Mouse (Mus musculus): Measurements from ENCODE around the gene 1500011B03Rik. TPM values are rescaled to one million over a fixed set of nuclear protein-coding genes. Genes with fewer than 3 reads are reported as not detected.

1500011B03Rik gene
- total and polyA plus RNA-seq, 3 experiments = 47.7 to 75.2 TPM; not detected in 1

GRCm38 (mm10) chr5:114774403-114775051 is 48.7 kb downstream of the 1500011B03Rik start, which contains the start of gene Ankrd13a:
Ankrd13a (plus strand) TSS chr5:114774677.
- Histone ChIP-seq H3K27ac (ENCODE audit: control insufficient read depth, low read depth, low read length) (peak within 1 kb of the TSS; percentile 85), H3K9ac (ENCODE audit: control insufficient read depth, low read depth, low read length, poor library complexity, severe bottlenecking) (peak within 1 kb of the TSS; percentile 93), H3K79me2 (ENCODE audit: control insufficient read depth, insufficient read depth, low read length, poor library complexity) (peaks cover 91% of the 10 kb centered on the region), H3K27me3 (ENCODE audit: control insufficient read depth in 1 of 2, insufficient read depth in 2 of 2, low read length in 2 of 2) (no peaks in the 10 kb centered on the region), H3K4me1 (ENCODE audit: control insufficient read depth in 1 of 2, insufficient read depth in 2 of 2, low read length in 2 of 2) (peaks cover 2 to 31% of the 10 kb centered on the region in 2 experiments), H3K9me3 (replicated peaks; ENCODE audit: insufficient read depth, low read length) (no peaks in the 10 kb centered on the region), H3K36me3 (ENCODE audit: control insufficient read depth in 1 of 2, insufficient read depth in 2 of 2, low read length in 2 of 2) (peaks cover 0 to 25% of the 10 kb centered on the region in 2 experiments; a peak in 2 of 4 replicates), H3K4me3 (ENCODE audit: control insufficient read depth in 1 of 2, insufficient read depth in 1 of 2, low read depth in 2 of 2, low read length in 2 of 2) (peak within 1 kb of the TSS; percentile 83 to 91)
- peak; percentile 95 for DNase-seq (ENCODE audit: low read depth, low spot score)
- TF ChIP-seq ZKSCAN1 (IDR thresholded peaks at IDR 0.05; ENCODE audit: low read depth, low read length) = 0 out of 2 replicates have a peak, but pooled peaks have one; percentile 14
- TF ChIP-seq GABPA (IDR thresholded peaks at IDR 0.05; ENCODE audit: low read depth, low read length) = 0 out of 2 replicates have a peak, but pooled peaks have one; percentile 52
- TF ChIP-seq USF1 (IDR thresholded peaks at IDR 0.05; ENCODE audit: low read depth, low read length) = peak; percentile 82
- no peak for TF ChIP-seq CTCF (IDR thresholded peaks at IDR 0.05 in 2 of 3, conservative IDR thresholded peaks at IDR 0.05 in 1 of 3; ENCODE audit: control insufficient read depth in 1 of 3, insufficient read depth in 1 of 3, low read depth in 2 of 3, low read length in 3 of 3, poor library complexity in 1 of 3, severe bottlenecking in 1 of 3)
- TF ChIP-seq ZMIZ1 (IDR thresholded peaks at IDR 0.05; ENCODE audit: low read depth, low read length) = 0 out of 2 replicates have a peak, but pooled peaks have one; percentile 56
- TF ChIP-seq RCOR1 (IDR thresholded peaks at IDR 0.05; ENCODE audit: low read depth, low read length) = peak; percentile 82
- TF ChIP-seq TBP (IDR thresholded peaks at IDR 0.05; ENCODE audit: low read depth, low read length) = no peak; the same call in 1 of the 2 replicates
- no peak; the same call in 1 of the 2 replicates for TF ChIP-seq POLR2AphosphoS2 (IDR thresholded peaks at IDR 0.05; ENCODE audit: low read length)
- TF ChIP-seq JUND (IDR thresholded peaks at IDR 0.05; ENCODE audit: low read depth, low read length) = no peak
- TF ChIP-seq UBTF (IDR thresholded peaks at IDR 0.05; ENCODE audit: borderline replicate concordance, insufficient read depth, low read depth, low read length) = 0 out of 2 replicates have a peak, but pooled peaks have one; percentile 60
- TF ChIP-seq NELFE (IDR thresholded peaks at IDR 0.05; ENCODE audit: low read depth, low read length) = peak; percentile 61
- TF ChIP-seq POLR2AphosphoS5 (IDR thresholded peaks at IDR 0.05; ENCODE audit: borderline replicate concordance, low read depth, low read length) = no peak
- TF ChIP-seq TAL1 (IDR thresholded peaks at IDR 0.05; ENCODE audit: low read length) = no peak
- peak; percentile 91; the same call in 1 of the 2 replicates for TF ChIP-seq MAZ (IDR thresholded peaks at IDR 0.05; ENCODE audit: low read depth, low read length)
- TF ChIP-seq SMC3 (IDR thresholded peaks at IDR 0.05; ENCODE audit: low read depth, low read length) = no peak
- peak; percentile 75 for TF ChIP-seq TCF12 (IDR thresholded peaks at IDR 0.05; ENCODE audit: low read depth, low read length)
- peak in 1 of 2 experiments; percentile 58; a peak in 3 of 4 replicates for TF ChIP-seq EP300 (IDR thresholded peaks at IDR 0.05; ENCODE audit: low read depth in 1 of 2, low read length in 2 of 2)
- no peak for TF ChIP-seq ZC3H11A (IDR thresholded peaks at IDR 0.05; ENCODE audit: low read depth, low read length)
- no peak for TF ChIP-seq ZNF384 (IDR thresholded peaks at IDR 0.05; ENCODE audit: low read depth, low read length)
- TF ChIP-seq POLR2A (IDR thresholded peaks at IDR 0.05; ENCODE audit: control insufficient read depth in 1 of 2, insufficient read depth in 1 of 2, low read depth in 1 of 2, low read length in 2 of 2, poor library complexity in 1 of 2) = peak in 1 of 2 experiments; percentile 63; a peak in 2 of 4 replicates
- peak; percentile 90 for TF ChIP-seq HCFC1 (IDR thresholded peaks at IDR 0.05; ENCODE audit: low read depth, low read length)
- TF ChIP-seq E2F4 (IDR thresholded peaks at IDR 0.05; ENCODE audit: borderline replicate concordance, low read depth, low read length) = no peak
- TF ChIP-seq MAX (IDR thresholded peaks at IDR 0.05; ENCODE audit: low read length) = peak; percentile 69
- TF ChIP-seq MAFK (IDR thresholded peaks at IDR 0.05; ENCODE audit: borderline replicate concordance, low read depth, low read length) = no peak
- TF ChIP-seq USF2 (IDR thresholded peaks at IDR 0.05; ENCODE audit: borderline replicate concordance in 1 of 2, insufficient read depth in 1 of 2, low read depth in 1 of 2, low read length in 2 of 2) = no peak
- TF ChIP-seq MXI1 (IDR thresholded peaks at IDR 0.05; ENCODE audit: low read depth, low read length) = no peak; the same call in none of the 2 replicates
- peak; percentile 54; the same call in 1 of the 2 replicates for TF ChIP-seq ETS1 (IDR thresholded peaks at IDR 0.05; ENCODE audit: low read depth, low read length)
- 0 out of 2 replicates have a peak, but pooled peaks have one; percentile 32 for TF ChIP-seq MYB (IDR thresholded peaks at IDR 0.05; ENCODE audit: low read depth, low read length)
- TF ChIP-seq NRF1 (IDR thresholded peaks at IDR 0.05; ENCODE audit: insufficient read depth, low read depth, low read length, poor library complexity, severe bottlenecking) = peak; percentile 57
- TF ChIP-seq ELF1 (IDR thresholded peaks at IDR 0.05; ENCODE audit: low read depth, low read length) = peak; percentile 79
- TF ChIP-seq SIN3A (IDR thresholded peaks at IDR 0.05; ENCODE audit: low read length) = peak; percentile 95
- no peak for TF ChIP-seq MEF2A (IDR thresholded peaks at IDR 0.05; ENCODE audit: extremely low read depth, insufficient replicate concordance, low read depth, low read length, poor library complexity, severe bottlenecking)
- TF ChIP-seq GATA1 (IDR thresholded peaks at IDR 0.05; ENCODE audit: low read depth, low read length) = peak; percentile 40
- no peak for TF ChIP-seq RAD21 (IDR thresholded peaks at IDR 0.05; ENCODE audit: low read depth, low read length)
- TF ChIP-seq CHD2 (IDR thresholded peaks at IDR 0.05; ENCODE audit: low read length) = no peak

Data from MEL (cell line).